Mouse (Mus musculus) lung, postnatal 0 days (tissue): ENCODE data around the gene Nt5c3b. TPM values are rescaled to one million over a fixed set of nuclear protein-coding genes. Genes with fewer than 3 reads are reported as not detected.

ENCODE experiments used
- ATAC-seq: fragments of 200-750 bp; cut with Nextera tagmentation; 2 replicates; pipeline ENCODE4 v1.8.0; 2017; ENCODE audit warnings: moderate library complexity
- DNase-seq: peaks from one replicate; pipeline ENCODE4 v3.0.0-alpha.2; 2016; ENCODE audit warnings: low spot score
- H3K27ac ChIP-seq: fragments of 300-500 bp; sonication (generic); 2 replicates; pipeline ENCODE4 v1.5.1; 2014; ENCODE audit warnings: antibody characterized with exemption, mild to moderate bottlenecking, low read length, mixed read lengths
- H3K27me3 ChIP-seq: fragments of 300-500 bp; sonication (generic); replicated peaks from 2 replicates; pipeline ENCODE4 v1.6.1; 2014; ENCODE audit warnings: low read length, mixed read lengths; ENCODE audit not compliant: insufficient read depth
- H3K36me3 ChIP-seq: fragments of 300-500 bp; sonication (generic); 2 replicates; pipeline ENCODE4 v1.6.1; 2014; ENCODE audit warnings: low read length, mixed read lengths; ENCODE audit not compliant: insufficient read depth
- H3K4me1 ChIP-seq: fragments of 300-500 bp; sonication (generic); 2 replicates; pipeline ENCODE4 v1.6.1; 2014; ENCODE audit warnings: antibody characterized with exemption, low read depth, low read length, mixed read lengths; ENCODE audit not compliant: insufficient read depth
- H3K4me2 ChIP-seq: fragments of 300-500 bp; sonication (generic); replicated peaks from 2 replicates; pipeline ENCODE4 v1.6.1; 2014; ENCODE audit warnings: low read depth, mild to moderate bottlenecking, low read length, moderate library complexity, mixed read lengths
- H3K4me3 ChIP-seq: fragments of 300-500 bp; sonication (generic); 2 replicates; pipeline ENCODE4 v1.5.1; 2014; ENCODE audit warnings: low read depth, low read length
- H3K9ac ChIP-seq: fragments of 300-500 bp; sonication (generic); replicated peaks from 2 replicates; pipeline ENCODE4 v1.6.1; 2014; ENCODE audit warnings: low read depth, mild to moderate bottlenecking
- H3K9me3 ChIP-seq: fragments of 300-500 bp; sonication (generic); 2 replicates; pipeline ENCODE4 v1.6.1; 2016; ENCODE audit warnings: low read length, mixed read lengths
- CTCF ChIP-seq: IDR thresholded peaks from 2 replicates; pipeline ENCODE4 v1.5.1; 2016; ENCODE audit warnings: antibody characterized with exemption, mild to moderate bottlenecking
- EP300 ChIP-seq: IDR thresholded peaks from 2 replicates; pipeline ENCODE4 v1.6.1; 2016; ENCODE audit warnings: antibody characterized with exemption, mild to moderate bottlenecking, control low read depth
- WGBS: fragments of 180-500 bp; shearing (Covaris S2); extraction: QIAGEN DNeasy Blood & Tissue Kit; methylation state at CpG from one replicate; pipeline ENCODE4 v1.1.7; 2014; 5-methylcytosine and 5-hydroxymethylcytosine counted together
- polyA plus RNA-seq: library from polyadenylated mRNA; unstranded; fragments of >200 nt; fragmentation: Nextera tagmentation; extraction: Ambion mirVana; gene quantifications from 2 replicates; pipeline ENCODE4 v1.2.1, GENCODE M21; 2015

Nt5c3b gene
- polyA plus RNA-seq, 1 experiment from 2014 or later = 56.3 TPM

DNA sequence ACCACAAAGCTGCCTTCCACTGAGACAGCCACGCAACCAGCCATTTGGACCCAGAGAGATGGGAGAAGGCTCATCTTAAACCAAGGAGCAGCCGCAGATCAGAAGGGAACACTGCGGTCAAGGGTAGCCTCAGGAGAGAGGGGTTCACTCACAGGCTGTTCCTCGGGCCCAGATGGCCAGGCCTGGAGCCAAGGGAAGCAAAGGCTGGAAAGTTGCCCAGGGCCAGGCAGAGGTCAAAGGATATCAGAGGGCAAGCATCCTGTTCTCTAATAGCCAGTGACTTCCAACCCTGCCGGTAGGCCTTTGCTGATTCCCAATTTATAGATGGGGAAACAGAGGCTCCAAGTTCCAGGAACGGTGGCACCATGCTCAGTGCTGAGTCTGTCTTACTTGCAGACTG, 53.0 kb downstream of the Nt5c3b start:
- no peak overlapping the region for H3K4me3 ChIP-seq
- H3K27me3 ChIP-seq = no peaks in the 10 kb centered on the region
- no peak overlapping the region for H3K9ac ChIP-seq
- 38% methylated on average over 6 of the region's 6 CpGs for WGBS
- H3K9me3 ChIP-seq = no peaks in the 10 kb centered on the region
- H3K27ac ChIP-seq = peak overlapping the region; percentile 91
- peak overlapping the region; percentile 29; the same call in 1 of the 2 replicates for H3K4me2 ChIP-seq
- TF ChIP-seq CTCF (no peak), EP300 (no peak)
- ATAC-seq (no peak), DNase-seq (no peak)
- peaks cover 23% of the 10 kb centered on the region for H3K36me3 ChIP-seq
- peaks cover 66% of the 10 kb centered on the region for H3K4me1 ChIP-seq

- peak overlapping the region; percentile 91 for H3K27ac ChIP-seq
- 12% methylated on average over 14 of the region's 14 CpGs for WGBS
- peak; percentile 93 for DNase-seq
- H3K4me2 ChIP-seq = peak overlapping the region; percentile 29
- no peak overlapping the region for H3K9ac ChIP-seq
- H3K9me3 ChIP-seq = no peaks in the 10 kb centered on the region
- peaks cover 27% of the 10 kb centered on the region for H3K36me3 ChIP-seq
- H3K4me3 ChIP-seq = no peak overlapping the region
- TF ChIP-seq EP300 = peak; percentile 76
- no peak for TF ChIP-seq CTCF
- H3K4me1 ChIP-seq = peaks cover 58% of the 10 kb centered on the region
- ATAC-seq = peak; percentile 58
- no peaks in the 10 kb centered on the region for H3K27me3 ChIP-seq
Observed at GRCm38 (mm10) chr11:100387589-100388375, 53.8 kb downstream of the Nt5c3b start.

DNA sequence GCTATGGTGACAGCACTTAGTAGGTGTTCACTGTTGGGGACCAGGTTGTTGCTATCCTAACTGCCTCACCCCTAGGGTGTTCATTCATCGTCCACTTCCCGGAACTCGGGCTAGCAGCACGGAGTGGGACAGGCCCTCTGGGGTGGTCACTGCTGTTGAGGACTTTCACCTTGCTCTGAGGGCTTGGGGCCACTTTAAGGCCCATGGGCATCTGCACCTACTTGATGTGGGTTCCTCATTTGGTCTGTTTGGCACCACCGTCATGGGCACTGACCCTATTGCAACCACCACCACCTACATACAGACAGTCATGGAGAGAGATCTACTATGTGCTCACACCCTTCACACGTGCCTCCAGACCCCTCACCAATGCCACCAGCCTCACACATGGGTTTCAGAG, 54.5 kb downstream of the Nt5c3b start:
- no peak for ATAC-seq
- no peaks in the 10 kb centered on the region for H3K27me3 ChIP-seq
- no peak overlapping the region for H3K4me3 ChIP-seq
- TF ChIP-seq CTCF (no peak), EP300 (no peak)
- peak overlapping the region; percentile 91 for H3K27ac ChIP-seq
- no peak overlapping the region for H3K9ac ChIP-seq
- no peak overlapping the region for H3K4me2 ChIP-seq
- no peak for DNase-seq
- 67% methylated on average over 6 of the region's 6 CpGs for WGBS
- peaks cover 27% of the 10 kb centered on the region for H3K36me3 ChIP-seq
- H3K4me1 ChIP-seq = peaks cover 51% of the 10 kb centered on the region
- no peaks in the 10 kb centered on the region for H3K9me3 ChIP-seq

- Histone ChIP-seq H3K4me2 (no peak overlapping the region), H3K9ac (no peak overlapping the region), H3K4me3 (no peak overlapping the region), H3K4me1 (peaks cover 46% of the 10 kb centered on the region), H3K27me3 (no peaks in the 10 kb centered on the region), H3K27ac (peak overlapping the region; percentile 91), H3K9me3 (no peaks in the 10 kb centered on the region), H3K36me3 (peaks cover 31% of the 10 kb centered on the region)
- WGBS = 33% methylated on average over 5 of the region's 5 CpGs
- DNase-seq (peak; percentile 93), ATAC-seq (peak; percentile 61)
- TF ChIP-seq EP300 (peak; percentile 79), CTCF (no peak)
Observed at GRCm38 (mm10) chr11:100386586-100386985, 55.0 kb downstream of the Nt5c3b start.

- DNase-seq = no peak
- TF ChIP-seq CTCF (no peak), EP300 (no peak)
- Histone ChIP-seq H3K4me3 (no peak overlapping the region), H3K9me3 (no peaks in the 10 kb centered on the region), H3K36me3 (peaks cover 37% of the 10 kb centered on the region), H3K4me2 (no peak overlapping the region), H3K27ac (no peak overlapping the region), H3K9ac (no peak overlapping the region), H3K27me3 (no peaks in the 10 kb centered on the region), H3K4me1 (peaks cover 36% of the 10 kb centered on the region)
- 96% methylated on average over 3 of the region's 3 CpGs for WGBS
- ATAC-seq = no peak
Observed at GRCm38 (mm10) chr11:100385016-100385415, 56.6 kb downstream of the Nt5c3b start.

DNA sequence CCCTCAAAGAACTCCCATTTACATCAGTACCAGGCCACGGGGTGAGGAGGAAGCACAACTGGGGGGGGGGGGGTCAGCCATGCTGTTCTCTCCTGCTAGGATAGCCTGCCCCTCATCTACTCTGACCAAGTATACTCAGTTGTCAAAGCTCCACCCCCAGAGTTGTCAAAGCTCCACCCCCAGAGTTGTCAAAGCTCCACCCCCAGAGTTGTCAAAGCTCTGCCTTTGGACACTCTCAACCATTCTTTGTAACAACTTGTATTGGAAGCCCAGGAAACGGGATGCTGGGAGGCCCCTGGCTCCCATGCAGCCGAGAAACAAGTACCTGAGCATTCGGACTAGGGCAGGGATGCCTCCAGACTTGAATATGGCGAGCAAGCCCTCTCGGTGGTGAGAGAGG, 58.9 kb downstream of the Nt5c3b start:
- peaks cover 50% of the 10 kb centered on the region for H3K36me3 ChIP-seq
- no peaks in the 10 kb centered on the region for H3K27me3 ChIP-seq
- H3K4me2 ChIP-seq = no peak overlapping the region
- peaks cover 15% of the 10 kb centered on the region for H3K4me1 ChIP-seq
- H3K9me3 ChIP-seq = no peaks in the 10 kb centered on the region
- ATAC-seq = no peak
- no peak overlapping the region for H3K4me3 ChIP-seq
- no peak for DNase-seq
- no peak overlapping the region for H3K9ac ChIP-seq
- 83% methylated on average over 6 of the region's 6 CpGs for WGBS
- H3K27ac ChIP-seq = no peak overlapping the region
- TF ChIP-seq EP300 (no peak), CTCF (no peak)
